Mouse (Mus musculus) liver, postnatal 0 days (tissue): ENCODE measurements at regions not wholly inside any gene's neighbourhood (a gene's known extent, or its start where the extent isn't known, plus 50 kb on each side); places are given as distances from the start of the nearest gene placed in this dataset.

Experiments
- CTCF ChIP-seq: sonication (generic); IDR thresholded peaks from 2 replicates; pipeline ENCODE4 v1.5.1; 2016; ENCODE audit warnings: antibody characterized with exemption, low read depth
- EP300 ChIP-seq: IDR thresholded peaks from 2 replicates; pipeline ENCODE4 v1.6.1; 2016; ENCODE audit warnings: antibody characterized with exemption, low read depth, mild to moderate bottlenecking

- TF ChIP-seq CTCF (no peak), EP300 (no peak)
Observed at GRCm38 (mm10) chr5:64460891-64461290, 304.8 kb downstream of the Tbc1d1 start.
